Mouse (Mus musculus): ENCODE results near the gene Ttc23.

- no peak for TF ChIP-seq MXI1 (IDR thresholded peaks at IDR 0.05; ENCODE audit: low read depth, low read length)
- TF ChIP-seq MAZ (IDR thresholded peaks at IDR 0.05; ENCODE audit: low read depth, low read length), result no peak
Observed at GRCm38 (mm10) chr7:67791256-67791655, 144.0 kb downstream of the Ttc23 start.
